Mouse (Mus musculus) ES-CJ7 (cell line): ENCODE measurements around the gene Meioc.
"Not testable (repeated sequence)": the region's sequence is repeated elsewhere in the genome, so short reads cannot be mapped to it uniquely, and the experiment has no call there.

Experiments used
- DNase-seq: peaks from one replicate; pipeline ENCODE4 v3.0.0; 2011; ENCODE audit warnings: low read depth, low spot score

Meioc gene

GRCm38 (mm10) chr11:102665637-102666435 lies 2.3 kb downstream of the Meioc start:
- peak; percentile 24 for DNase-seq

DNA sequence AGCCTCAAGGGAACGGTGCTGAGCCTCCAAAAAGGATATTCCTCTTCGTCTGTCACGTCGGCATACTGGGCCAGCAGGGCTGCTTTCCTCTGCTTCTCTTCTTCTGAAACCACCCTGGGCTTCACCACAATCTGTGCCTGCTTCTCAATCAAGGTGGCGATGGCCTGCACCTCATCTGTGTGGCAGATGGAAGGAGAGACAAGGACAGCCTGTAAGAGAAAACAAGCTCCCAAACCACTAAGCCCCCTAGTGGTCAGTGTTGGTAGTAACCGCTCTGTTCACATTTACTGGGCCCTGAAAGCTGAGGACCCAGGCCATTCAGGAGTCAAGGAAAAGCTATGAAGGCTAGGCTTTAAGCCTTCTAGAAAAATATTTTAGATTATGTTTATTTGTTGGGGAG lies 26.6 kb downstream of the Meioc start:
- DNase-seq: peak; percentile 84

DNA sequence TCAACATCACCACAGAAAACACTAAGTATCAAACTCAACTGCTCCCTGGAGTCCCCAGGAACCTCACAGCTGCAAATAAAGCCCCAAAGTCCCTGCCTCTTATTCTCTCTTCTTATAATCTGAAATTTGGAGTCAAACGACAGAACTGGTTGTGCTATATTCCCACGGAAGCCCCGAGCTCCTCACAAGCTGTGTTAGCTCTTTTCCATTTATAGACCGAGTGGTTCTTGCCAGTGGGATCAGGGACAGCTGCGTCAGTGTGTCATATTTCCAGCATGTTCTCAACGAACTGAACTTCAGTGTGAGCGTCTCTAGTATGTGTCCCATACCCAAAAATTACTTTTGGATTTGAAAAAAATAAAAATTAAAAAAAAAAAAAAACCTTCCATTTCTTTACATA lies 31.8 kb downstream of the Meioc start:
- DNase-seq: no peak

DNA sequence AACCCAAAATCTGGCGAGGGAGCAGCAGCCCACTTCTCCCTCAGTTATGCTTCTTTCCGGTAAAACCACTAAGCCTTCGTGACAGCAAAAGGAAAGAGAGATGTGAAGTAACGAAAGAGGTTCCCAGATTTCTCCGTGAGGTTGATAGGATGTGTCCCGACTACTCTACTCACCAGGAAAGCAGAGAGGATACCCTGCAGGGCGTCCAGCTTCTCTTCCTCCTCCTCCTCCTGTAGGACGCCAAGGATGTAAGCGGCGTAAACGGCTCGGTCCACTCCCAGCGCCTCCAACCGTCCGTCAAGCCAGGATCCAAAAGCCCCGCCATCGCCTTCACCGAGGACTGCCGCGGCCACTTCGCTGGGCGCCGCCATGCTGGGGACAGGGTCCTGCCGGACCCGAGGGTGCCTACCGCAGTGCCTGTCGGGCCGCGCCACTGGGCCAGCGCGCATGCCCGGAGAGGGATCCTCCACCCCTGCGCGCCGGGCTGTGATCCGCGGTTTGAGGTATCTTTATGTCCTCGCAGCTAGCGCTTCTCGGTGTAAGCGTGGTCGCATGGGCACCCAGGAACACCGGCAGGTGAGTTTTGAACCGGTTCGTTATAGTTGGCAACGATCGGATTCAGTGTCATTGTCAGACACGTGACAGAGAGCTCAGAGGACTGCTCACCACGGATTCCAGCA lies 34.0 kb downstream of the Meioc start, which contains the start of gene Ccdc43:
Ccdc43 (minus strand) TSS at position 445 of the 680 bp plus-strand sequence.
- DNase-seq: peak; percentile 80

DNA sequence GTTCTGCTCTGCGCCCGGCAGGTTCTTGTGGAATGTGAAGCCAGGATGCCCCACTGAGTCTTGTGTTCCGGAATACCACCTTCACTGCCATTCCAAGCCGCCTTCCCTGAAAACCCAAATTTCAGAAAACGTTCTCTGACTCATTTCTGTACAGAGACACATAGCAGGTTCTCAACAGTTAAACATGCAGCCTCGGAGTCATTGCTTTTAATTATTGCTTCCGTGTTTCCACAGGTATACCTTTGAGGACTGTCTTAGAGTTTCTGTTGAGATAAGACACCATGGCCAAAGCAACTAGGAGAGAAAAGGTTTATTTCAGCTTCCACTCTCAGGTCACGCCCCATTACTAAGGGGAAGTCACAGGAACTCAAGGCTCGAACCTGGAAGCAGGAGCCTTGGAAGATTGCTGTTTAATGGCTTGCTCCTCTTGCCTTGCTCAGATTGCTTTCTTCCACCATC lies 34.5 kb downstream of the Meioc start:
- DNase-seq: no peak

DNA sequence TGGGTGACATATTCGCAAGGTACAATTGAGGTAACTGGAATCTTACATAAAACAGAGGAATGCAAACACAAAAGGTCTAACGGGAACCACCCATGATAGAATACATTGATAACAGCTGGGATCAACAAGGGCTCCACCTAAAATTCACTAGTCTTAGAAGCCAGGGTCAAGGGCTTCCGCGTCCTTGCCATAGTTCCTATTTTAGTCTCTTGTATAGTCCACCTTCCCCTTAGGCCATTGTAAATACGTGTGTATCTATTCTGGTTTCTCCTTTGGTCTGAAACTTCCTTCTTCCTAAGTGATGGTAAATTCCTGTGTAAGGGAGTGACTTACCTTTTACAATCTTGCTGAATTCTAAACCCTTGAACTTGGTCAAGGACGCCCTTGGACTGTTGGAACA lies 38.7 kb downstream of the Meioc start:
- DNase-seq: peak; percentile 37

- no peak for DNase-seq
These were observed 48.9 kb downstream of the Meioc start for GRCm38 (mm10) chr11:102712411-102712810.

DNA sequence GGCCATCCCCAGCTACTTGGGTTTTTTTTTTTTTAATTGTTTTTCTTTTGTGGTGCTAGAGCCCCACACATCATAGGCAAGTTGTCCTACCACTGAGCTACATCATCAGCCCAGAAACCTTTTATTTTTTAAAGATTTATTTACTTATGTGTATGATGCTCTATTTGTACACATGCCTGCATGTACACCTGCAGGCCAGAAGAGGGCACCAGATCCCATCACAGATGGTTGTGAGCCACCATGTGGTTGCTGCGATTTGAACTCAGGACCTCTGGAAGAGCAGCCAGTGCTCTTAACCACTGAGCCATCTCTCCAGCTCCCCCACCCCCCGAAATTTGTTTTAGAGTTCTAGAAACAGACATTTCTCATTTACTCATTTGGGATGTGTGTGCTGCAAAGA lies 51.1 kb downstream of the Meioc start:
- DNase-seq: not testable (repeated sequence)

GRCm38 (mm10) chr11:102716135-102716534 lies 52.6 kb downstream of the Meioc start:
- DNase-seq: peak; percentile 36

DNA sequence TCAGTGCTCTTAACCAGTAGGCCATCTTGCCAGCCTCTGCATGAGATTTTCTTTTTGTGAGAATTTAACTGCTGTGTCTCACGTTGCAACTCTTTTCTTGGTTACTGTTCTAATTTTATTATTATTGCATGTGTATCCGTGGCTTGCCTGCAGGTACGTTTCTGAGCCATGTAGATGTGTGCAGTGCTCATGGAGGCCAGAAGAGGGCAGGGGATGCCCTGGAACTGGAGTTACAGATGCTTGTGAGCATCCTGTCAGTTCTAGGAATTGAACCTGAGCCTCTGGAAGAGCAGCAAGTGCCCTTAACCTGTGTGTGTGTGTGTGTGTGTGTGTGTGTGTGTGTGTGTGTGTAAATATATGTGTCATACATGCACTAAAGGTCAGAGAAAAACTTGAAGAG lies 62.1 kb downstream of the Meioc start:
- DNase-seq: peak; percentile 73

- peak; percentile 78 for DNase-seq
These were observed 65.1 kb downstream of the Meioc start for GRCm38 (mm10) chr11:102728614-102729013.

DNA sequence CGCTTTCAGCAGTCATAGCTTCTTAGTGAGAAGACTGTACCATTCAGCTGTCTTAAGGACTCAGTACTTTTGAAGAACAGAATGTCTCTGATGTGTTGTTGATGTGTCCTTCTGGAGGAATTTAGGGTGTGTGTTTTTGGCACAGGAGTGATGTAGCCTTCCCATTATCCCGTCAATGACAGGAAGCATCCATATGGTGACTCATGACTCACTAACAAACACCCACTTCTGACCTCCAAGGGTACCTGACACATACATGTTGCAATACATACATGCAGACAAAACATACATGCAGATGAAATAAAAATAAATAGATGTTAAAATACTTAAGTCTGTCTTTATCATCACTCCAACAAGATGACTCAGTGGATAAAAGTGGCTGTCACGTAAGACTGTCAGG lies 66.3 kb downstream of the Meioc start:
- no peak for DNase-seq

GRCm38 (mm10) chr11:102731366-102731765 lies 67.8 kb downstream of the Meioc start:
- no peak for DNase-seq
